Mouse (Mus musculus): ENCODE results near the gene Habp4.

DNA sequence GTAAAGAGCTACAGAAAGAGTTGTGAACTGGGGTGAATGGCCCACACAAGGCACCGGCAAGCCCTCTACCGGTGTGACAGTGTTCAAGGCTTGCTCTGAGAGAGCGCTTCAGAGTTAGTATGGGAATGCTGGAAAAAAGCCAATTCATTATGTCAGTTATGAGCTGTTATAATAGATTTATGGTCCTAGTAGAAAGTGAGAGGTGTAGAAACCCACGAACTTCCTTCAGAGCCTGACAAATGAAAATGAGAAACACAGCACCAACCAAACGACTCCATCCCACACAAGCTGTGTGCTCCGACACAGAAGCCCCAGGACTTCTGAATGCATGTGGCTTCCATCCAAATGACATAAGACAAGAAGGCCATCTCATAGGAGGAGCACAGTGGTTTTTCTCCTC lies 36.3 kb downstream of the Habp4 start:
- TF ChIP-seq POLR2A (IDR thresholded peaks at IDR 0.05; ENCODE audit: borderline replicate concordance, low read depth, low read length): no peak
- TF ChIP-seq CTCF (IDR thresholded peaks at IDR 0.05; ENCODE audit: low read depth, low read length): no peak

Measured in bone marrow macrophage, adult 2 months (primary cell).